Mouse (Mus musculus) ovary, adult 18-20 months (tissue): ENCODE results near the gene Ncoa7.
"Not testable (repeated sequence)": the region's sequence is repeated elsewhere in the genome, so short reads cannot be mapped to it uniquely, and the experiment has no call there.

Experiments used
- DNase-seq: peaks from one replicate; pipeline ENCODE4 v3.0.0; 2022; ENCODE audit warnings: low spot score, mixed read lengths

Gene Ncoa7

DNA sequence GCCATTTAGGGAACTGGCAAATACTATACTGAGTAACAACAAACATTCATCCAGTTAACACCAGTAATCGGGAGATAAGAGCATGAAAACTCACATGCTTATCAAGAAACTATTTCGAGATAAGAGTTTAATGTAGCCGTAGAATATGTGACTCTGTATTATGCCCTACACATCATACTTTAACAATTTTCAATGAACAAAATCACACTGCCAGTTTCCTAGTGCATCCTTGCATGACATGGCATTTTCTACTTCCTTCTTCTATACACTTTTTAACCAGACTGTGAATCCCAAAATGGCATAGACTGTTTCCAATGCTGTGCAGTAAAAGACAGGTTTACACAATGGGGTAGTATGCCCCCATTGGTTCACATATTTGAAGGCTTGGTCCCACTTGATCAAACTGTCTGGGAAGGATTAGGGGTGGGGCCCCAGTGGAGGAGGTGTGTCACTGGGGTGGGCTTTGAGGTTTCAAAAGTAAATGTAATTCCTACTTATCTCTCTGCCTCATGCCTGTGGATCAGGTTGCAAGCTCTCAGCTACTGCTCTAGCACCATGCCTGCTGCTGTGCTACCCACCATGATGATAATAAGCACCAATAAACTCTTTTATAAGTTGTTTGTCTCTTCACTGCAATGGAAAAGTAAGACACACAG, 15.3 kb downstream of the Ncoa7 start:
- DNase-seq, result no peak

DNA sequence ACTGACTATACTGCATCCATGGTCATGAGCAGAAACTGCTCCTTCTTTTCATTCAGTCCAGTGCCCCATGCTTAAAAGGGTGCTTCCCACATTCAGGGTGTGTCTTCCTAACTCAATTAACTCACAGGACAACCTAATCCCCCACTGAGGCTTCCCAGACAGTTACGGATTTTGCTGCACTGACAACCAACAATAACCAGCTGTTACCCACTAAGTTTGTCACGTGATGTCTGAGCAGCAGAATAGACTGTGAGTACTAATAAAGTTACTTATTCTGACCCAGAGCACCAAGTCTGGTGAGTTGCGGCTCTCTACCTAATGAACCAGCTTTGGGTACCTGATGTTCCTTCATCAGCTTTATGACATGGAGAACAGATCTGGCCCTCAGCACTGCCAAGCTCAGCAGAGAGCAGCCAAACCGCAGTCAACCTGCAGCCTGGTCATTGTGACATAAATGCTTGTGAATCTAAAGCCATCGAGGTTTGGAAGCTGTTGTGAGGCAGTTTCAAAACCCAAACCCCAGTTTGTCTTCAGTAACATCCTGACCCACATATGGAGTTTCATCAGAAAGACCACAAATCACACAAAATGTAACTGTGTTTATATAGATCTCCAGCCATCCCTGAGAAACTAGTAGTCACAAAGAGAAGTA, 16.9 kb downstream of the Ncoa7 start:
- no peak for DNase-seq

DNA sequence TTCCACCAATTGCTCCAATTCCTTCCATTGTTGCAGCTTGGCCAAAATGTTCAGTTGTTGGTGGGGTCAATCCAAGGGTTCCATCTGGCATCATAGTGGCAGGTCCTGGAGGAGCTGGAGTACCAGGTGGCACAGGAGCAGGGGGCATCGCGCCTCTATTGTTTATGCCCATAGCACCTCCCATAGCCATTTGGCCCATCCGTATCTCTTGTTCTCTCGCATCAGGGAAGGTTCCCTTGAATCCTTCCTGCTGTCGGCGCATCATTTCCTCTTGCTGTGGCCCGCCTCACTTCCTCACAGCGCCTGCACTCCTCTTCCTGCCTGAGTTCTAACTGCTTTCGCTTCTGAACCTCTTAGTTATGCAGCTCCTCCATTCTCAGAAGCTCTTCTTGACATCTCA, 22.2 kb downstream of the Ncoa7 start:
- DNase-seq, result not testable (repeated sequence)

DNA sequence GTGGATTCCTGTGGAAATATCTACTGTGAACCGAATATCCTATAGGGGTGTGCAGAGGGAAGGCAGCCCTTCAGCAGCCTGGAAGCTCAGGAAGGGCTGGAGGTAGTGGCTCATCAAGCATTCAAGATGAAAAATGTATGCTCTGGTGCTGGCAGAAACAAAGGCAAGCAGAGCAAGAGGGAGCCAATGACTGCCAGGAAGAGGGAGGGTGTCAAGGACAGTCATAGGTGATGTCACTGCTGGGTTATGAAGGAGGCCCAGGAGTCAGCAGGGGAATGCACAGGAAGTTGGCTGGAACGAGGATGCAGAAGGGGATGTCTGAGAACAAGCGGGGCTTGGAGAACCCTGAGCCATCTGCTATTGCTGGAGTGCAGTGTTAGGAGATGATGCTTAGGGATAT, 24.9 kb downstream of the Ncoa7 start:
- DNase-seq, result no peak

DNA sequence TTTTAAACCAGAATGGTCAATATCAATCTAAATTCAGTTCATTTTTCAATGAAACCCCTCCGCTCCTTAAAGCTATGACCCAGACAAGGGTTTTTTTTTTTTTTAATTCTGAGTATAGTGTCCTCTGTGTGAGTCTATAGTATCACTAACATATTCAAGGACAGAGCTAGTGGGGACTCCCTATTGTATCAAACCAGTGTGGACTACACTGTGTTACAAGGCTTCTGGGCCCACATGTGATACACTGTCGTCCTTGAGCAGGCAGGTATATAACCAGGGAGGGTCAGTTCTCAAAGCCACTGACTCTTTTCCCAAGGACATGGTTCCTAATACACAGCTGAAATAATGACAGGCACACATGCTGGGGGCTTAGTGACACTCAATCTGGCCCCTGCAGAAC, 27.1 kb downstream of the Ncoa7 start:
- no peak for DNase-seq

DNA sequence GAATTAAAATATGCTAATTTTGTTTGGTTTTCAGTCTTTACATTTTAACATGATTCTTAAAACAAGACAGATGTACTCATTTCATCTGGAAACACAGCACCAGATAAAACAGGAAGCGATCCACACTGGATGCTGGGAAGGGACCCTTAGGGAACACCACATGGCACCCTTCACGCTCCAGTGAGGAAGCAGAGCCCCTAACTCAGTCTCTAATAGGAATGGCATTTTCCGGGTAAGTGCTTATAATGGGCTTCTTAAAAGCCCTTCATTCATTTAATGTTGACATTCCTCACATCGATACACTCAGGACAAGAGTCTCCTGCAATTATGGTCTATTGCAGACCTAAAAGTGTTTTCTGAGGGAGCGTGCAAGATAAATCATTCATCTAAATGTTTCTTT, 27.6 kb downstream of the Ncoa7 start:
- no peak for DNase-seq

DNA sequence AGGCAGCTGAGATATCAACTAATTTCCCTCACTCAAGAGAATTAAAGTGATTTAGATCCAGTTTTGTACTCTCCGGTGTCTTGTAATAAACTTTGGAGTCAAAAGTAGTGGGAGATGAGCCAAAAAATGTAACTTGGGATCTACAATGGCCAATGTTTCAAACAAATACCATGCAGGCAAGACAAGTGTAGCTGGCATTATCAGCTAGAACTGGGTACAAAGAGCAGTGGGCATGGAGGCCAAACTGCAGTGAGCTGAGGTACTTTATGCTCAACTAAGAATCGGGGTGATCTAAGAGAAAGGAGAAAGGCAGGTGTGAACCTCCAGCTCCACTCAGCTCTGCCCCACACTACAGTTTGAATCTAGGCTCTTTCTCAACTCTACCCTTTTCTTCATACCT, 28.7 kb downstream of the Ncoa7 start:
- no peak for DNase-seq

DNA sequence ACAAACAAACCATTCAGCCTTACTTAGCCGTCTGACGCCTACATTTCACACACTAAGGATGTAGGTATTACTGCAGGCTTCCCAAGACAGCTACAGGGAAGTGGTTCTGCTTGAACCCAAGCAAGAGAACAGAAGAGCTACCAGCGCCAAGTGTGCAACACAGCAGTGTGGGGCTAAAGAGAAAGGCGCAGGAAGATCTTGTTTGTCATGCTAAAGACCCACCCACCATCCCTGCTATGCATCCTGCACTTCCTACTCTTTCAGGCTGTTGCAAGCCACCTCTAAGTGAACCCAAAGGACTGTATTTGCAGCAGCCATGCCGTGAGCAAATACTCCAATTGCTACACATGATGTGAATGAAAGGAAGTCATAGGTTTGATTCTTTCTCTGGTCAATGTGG, 29.9 kb downstream of the Ncoa7 start:
- DNase-seq, result no peak

DNA sequence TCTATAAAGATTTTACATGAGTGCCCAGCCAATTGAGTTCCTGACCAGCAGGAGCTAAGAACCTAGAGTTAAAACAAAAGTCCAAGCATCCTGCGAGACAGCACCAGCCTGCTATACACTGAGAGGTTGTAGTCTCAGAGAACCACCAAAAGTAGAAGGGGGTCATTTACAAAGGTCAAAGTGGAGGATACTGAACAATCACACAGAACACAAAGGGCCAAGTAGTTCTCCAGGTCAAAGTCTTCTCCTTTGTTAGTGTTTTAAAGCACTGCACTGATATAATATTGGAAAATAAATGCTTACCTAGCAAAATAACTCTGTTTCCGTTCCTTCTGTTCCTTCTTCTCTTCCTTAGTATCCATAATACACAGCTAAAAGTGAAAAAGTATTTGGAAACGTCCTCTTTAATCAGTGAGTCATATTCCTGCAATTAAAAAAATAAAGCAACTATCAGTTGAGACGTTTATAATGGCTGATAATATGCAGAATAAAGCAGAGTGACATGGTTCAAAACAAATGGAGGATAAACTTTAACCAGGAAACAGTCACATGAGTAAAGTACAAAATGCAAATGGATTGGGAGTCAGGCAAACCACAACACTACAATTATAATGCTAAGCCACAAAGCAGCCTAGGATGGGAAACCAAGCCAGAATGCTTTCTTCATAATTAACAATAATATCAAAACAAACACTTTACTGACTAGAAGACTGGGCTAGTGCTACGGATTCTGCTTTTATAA, 31.5 kb downstream of the Ncoa7 start:
- no peak for DNase-seq

DNA sequence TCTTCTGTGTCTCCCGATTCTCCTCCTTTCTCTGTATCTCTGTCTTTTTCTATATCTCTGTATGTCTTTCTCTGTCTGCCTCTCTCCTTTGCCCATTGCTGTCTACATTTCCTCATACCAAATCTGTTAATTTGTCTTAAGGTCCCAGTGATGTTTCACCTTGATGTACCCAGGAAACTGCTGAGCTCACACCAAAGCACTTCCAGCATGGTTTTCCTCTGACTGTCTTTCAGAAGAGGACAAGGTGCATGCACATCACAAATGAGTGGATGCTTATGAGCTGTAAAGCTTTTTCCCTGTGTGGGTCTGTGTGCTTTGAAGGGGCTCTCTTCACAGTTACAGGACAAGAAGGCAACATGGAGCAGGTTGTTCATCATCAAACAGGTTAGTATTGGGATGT, 34.3 kb downstream of the Ncoa7 start:
- DNase-seq, result no peak

DNA sequence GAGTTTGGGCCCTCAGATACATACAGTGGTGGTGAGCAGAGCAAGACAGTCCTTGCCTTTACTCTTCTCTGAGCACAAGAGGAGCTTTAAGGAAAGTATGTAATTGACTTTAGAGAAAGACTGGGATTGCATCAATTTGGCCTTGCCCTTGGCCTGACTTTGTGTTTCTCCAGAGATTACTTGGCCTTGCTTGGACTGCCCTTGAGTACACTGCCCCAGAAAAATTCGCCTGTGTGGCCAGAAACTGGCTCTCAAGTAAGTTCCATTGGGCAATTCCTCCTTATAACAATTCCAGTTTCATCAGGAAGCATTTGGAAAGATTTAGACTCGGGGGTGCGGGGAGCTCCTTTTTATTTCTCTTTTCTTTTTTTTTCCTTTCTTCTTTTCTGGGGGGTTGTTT, 34.9 kb downstream of the Ncoa7 start:
- DNase-seq, result peak; percentile 76

DNA sequence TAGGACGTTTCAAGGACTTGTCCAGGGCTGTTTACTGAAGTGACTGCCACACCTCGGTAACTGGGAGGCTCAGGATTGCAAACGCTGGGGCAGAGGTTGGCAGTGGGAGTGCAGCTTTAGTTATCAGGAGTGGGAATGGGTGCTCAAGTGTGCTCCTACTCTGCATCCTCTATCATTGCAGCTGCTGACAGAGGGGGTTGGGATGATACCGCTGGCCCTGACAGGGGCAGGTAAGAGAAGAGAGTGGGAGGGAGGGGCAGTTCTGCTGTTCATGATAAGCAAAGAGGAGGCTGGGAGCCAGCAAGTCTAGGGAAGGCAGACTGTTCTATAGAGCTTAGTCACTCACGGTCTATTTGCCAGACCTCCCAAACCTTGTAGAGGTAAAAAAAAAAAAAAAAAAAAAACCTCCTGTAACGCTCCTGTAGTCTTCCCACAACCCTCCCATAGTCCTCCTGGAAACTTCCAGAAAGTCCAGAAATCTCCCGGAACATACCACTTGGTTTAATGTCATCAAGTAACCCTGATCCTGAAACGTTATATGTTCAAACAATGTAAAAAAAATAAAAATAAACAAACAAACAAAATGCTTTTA, 39.9 kb downstream of the Ncoa7 start:
- DNase-seq, result no peak

DNA sequence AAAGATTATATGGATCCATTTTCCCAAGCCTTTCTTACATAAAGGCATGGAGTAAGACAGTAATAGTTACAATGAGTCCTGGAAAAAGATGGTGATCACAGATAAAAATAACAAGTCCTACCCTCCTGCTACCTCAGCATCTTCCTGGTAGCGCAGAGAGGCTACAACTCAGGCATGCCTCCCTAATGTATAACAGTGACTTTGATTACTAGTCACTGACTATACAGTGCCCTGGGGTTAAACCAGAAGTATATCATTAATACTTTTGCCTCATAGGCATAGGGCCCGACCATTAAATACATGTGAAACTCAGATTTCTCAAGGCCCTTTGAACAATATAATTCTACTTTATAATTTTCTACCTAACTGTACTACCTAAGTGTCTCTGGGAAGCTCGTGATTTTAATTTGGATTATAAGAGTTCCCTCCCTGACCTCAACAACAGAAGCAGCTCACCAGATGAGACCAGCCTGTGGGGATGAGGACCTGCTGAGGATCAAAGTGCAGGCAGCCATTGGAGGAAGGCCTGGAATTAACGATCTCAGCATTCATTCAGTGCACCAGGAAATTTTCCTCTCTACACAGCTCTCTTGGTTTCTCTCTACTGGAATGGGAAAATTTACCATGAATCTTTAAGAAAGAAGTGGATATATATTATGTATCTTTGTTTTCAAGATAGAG, 40.7 kb downstream of the Ncoa7 start:
- no peak for DNase-seq

DNA sequence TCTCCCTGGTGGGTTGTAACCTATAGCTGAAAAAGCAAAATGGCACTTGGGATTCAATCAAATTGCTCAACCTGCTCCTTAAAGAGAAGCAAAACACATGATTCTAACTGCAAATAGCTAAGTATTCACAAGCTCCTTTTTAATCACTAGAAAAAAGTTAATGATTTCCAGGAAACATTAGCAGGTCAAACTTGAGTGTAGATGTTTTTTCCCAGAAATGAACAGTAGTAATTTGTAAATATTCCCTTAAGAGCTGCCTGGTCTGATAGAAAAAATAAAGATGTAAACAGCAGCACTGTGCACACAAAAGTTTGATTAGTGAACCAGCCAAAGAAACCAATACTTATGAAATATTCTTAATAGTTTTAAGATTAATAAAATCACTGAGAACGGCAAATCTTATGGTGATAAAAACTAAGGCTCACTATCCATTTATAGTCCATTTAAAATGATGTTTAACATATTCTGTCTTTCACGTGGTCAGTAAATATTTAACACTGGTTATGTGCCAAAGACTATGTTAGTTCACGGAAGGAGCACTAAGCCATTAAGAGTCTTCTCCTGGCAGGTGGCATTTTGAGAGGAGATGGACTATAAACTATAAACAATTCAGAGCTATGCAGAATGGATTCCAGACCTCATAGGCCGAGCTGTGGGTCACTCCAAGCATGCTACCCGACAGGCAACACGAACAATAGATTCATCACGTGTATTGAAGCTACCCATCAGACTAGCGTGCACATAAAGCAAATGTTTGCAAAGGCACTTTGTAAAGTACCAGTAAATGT, 43.6 kb downstream of the Ncoa7 start:
- DNase-seq, result no peak

DNA sequence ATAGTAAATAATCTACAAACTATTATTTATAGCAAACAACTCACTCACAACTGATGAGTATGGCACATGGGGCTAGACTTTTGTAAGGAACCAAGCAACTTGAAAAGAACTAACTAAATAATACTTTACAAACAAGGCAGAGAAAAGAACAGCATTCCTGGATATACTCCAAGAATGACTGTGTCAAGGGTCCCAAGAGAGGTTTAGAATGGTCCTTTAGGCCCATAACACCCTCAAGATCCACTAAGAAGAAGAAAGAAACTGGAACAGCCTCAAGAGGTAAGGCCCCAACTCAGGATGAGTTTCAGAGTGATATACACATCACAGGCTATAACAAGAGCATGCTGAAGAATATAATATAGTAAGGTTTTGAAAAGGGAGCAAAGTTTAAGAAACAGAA, 47.1 kb downstream of the Ncoa7 start:
- DNase-seq, result no peak

DNA sequence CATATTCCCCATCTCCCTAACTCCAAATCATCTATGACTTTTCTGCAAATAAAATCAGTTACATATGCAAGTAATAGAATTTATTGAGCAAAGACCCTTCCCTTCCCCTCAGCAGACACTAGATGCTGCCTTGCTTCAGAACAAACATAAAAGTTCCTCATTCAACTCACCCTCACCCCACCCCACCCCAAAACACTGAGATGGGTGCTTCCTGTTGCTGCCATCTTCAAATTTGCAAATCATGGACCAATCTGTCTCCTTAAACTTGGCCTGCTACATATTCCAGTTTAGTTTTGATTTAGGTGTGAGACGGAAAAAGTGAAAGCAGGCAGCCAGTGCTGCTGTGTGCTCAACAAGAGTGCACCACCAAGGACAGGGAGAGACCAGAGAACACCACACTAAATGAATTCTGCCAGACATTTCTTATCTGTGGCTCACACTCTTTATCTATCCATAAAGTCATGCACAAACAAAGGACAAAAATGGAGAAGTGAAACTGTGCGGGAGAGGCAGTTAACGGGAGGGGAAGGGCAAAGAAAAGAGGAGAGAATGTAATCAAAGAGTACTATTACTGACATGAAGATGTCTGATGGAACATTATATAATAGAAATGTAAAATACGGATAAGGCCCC, 48.2 kb downstream of the Ncoa7 start:
- DNase-seq, result peak; percentile 11

DNA sequence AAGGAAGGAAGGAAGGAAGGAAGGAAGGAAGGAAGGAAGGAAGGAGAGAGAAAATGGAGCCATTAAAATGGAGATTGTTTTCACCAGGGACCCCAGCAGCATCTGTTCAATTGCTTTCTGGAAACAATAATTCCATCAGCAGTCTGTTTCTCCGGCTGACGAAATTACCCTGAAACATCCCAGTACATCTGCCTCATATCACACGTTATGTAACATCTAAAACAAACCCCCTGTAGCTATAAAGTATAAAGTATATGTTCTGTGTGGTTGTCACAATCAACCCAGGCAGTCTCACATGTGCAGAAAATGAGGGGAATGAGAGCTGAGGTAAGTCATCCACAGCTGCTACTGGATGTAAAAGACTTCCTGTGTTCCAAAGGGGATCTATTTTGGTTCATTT, 49.0 kb downstream of the Ncoa7 start:
- no peak for DNase-seq

DNA sequence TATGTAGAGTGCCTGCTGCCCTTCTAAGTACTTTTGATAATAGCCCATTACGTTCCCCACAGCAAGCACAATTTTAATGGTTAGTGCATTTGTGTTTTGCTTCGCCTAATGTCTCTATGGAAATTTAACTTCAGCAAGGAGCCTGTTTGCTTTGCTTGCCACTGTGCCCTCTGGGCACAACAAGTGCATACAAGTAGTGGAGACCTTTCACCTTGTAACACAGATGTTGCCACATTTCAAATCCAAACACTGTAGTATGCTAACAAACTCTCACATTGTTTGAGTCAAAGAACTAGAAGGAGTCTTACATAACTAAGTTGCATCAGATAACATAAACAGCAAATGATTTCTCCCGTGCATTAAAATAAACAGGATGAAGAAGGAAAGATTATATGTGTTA, 50.6 kb downstream of the Ncoa7 start:
- no peak for DNase-seq

DNA sequence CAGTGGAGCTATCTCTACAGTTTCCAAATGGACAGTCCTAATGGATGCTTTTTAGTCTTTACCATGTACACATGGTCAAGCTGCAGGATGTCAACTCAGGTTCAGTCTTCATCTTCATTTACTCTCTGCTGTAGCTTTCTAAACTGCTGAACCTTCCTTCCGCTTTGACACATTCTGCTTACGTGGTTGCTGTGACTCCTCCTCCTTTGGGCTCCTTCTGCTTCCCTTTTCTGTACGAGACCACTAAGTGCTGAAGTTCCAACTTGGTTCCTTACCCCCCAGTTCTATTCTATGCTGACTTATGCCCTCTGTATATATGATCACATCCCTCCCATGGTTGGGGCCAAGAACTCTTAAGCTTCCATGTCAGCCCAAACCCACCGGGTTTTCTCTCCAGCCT, 51.5 kb downstream of the Ncoa7 start:
- DNase-seq, result no peak

DNA sequence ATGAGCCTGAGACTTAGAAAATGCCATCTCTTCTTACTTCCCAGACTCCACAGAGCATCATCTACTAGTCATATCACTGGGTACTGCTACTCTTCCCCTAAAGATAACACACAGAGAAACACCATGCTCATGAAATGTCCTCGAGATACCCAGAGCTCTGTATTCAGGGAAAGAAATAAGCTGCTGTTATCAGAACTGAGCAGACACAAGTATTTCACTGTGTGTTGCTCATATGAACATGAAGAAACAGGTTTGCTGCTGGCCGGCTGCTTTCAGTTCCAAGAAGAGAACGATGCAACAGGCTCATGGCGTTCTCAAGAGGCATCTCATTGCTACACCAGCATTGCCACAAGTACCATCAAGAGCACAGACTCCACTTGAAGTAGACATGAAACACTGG, 53.3 kb downstream of the Ncoa7 start:
- DNase-seq, result no peak
